Mouse (Mus musculus): Measurements from ENCODE around the gene Capn7. TPM values are rescaled to one million over a fixed set of nuclear protein-coding genes. Genes with fewer than 3 reads are reported as not detected.
A peak's percentile ranks its signal among the peaks of the same experiment; 100 is the strongest.

The Capn7 gene
- polyA plus RNA-seq, 1 experiment from 2014 or later: 49.8 TPM

GRCm38 (mm10) chr14:31374390-31374789 is 38.0 kb downstream of the Capn7 start:
- ATAC-seq (ENCODE audit: low FRiP score, low TSS enrichment): no peak
- Histone ChIP-seq H3K4me3 (ENCODE audit: low read length) (no peak overlapping the region), H3K9me3 (ENCODE audit: control insufficient read depth, low read length) (no peaks in the 10 kb centered on the region), H3K4me1 (ENCODE audit: control insufficient read depth, insufficient read depth, low read length) (no peaks in the 10 kb centered on the region), H3K4me2 (replicated peaks; ENCODE audit: low read depth, low read length) (no peak overlapping the region), H3K36me3 (ENCODE audit: control insufficient read depth, insufficient read depth, low read length) (peaks cover 88% of the 10 kb centered on the region), H3K27ac (ENCODE audit: low read depth, low read length) (no peak overlapping the region), H3K27me3 (ENCODE audit: control insufficient read depth, insufficient read depth, low read length) (no peaks in the 10 kb centered on the region), H3K9ac (ENCODE audit: low read depth, low read length) (no peak overlapping the region)
- 92% methylated on average over 6 of the region's 6 CpGs for WGBS

- Histone ChIP-seq H3K27ac (ENCODE audit: low read depth, low read length) (no peak overlapping the region), H3K9me3 (ENCODE audit: control insufficient read depth, low read length) (no peaks in the 10 kb centered on the region), H3K9ac (ENCODE audit: low read depth, low read length) (no peak overlapping the region), H3K4me2 (replicated peaks; ENCODE audit: low read depth, low read length) (no peak overlapping the region), H3K36me3 (ENCODE audit: control insufficient read depth, insufficient read depth, low read length) (peaks cover 69% of the 10 kb centered on the region), H3K4me1 (ENCODE audit: control insufficient read depth, insufficient read depth, low read length) (no peaks in the 10 kb centered on the region), H3K4me3 (ENCODE audit: low read length) (no peak overlapping the region), H3K27me3 (ENCODE audit: control insufficient read depth, insufficient read depth, low read length) (no peaks in the 10 kb centered on the region)
- no peak for ATAC-seq (ENCODE audit: low FRiP score, low TSS enrichment)
- 90% methylated on average over 3 of the region's 3 CpGs for WGBS
Measured at GRCm38 (mm10) chr14:31376331-31376730, 39.9 kb downstream of the Capn7 start.

- no peaks in the 10 kb centered on the region for H3K27me3 ChIP-seq (ENCODE audit: control insufficient read depth, insufficient read depth, low read length)
- no peak for ATAC-seq (ENCODE audit: low FRiP score, low TSS enrichment)
- no peak overlapping the region for H3K4me3 ChIP-seq (ENCODE audit: low read length)
- no peak overlapping the region for H3K4me2 ChIP-seq (replicated peaks; ENCODE audit: low read depth, low read length)
- 93% methylated on average over 8 of the region's 8 CpGs for WGBS
- H3K36me3 ChIP-seq (ENCODE audit: control insufficient read depth, insufficient read depth, low read length): peaks cover 19% of the 10 kb centered on the region
- H3K9ac ChIP-seq (ENCODE audit: low read depth, low read length): no peak overlapping the region
- H3K9me3 ChIP-seq (ENCODE audit: control insufficient read depth, low read length): no peaks in the 10 kb centered on the region
- H3K4me1 ChIP-seq (ENCODE audit: control insufficient read depth, insufficient read depth, low read length): peaks cover 12% of the 10 kb centered on the region; the same call in 1 of the 2 replicates
- no peak overlapping the region for H3K27ac ChIP-seq (ENCODE audit: low read depth, low read length)
Measured at GRCm38 (mm10) chr14:31382276-31382675, 45.8 kb downstream of the Capn7 start.

- 92% methylated on average over 11 of the region's 11 CpGs for WGBS
- H3K27ac ChIP-seq (ENCODE audit: low read depth, low read length): no peak overlapping the region
- H3K4me2 ChIP-seq (replicated peaks; ENCODE audit: low read depth, low read length): no peak overlapping the region
Measured at GRCm38 (mm10) chr14:31383470-31384050, 47.1 kb downstream of the Capn7 start.

GRCm38 (mm10) chr14:31384366-31385323 is 48.2 kb downstream of the Capn7 start:
- 65% methylated on average over 13 of the region's 13 CpGs for WGBS

More at GRCm38 (mm10) chr14:31383470-31384050, 47.1 kb downstream of the Capn7 start:
- H3K4me3 ChIP-seq (ENCODE audit: low read length): no peak overlapping the region
- H3K9me3 ChIP-seq (ENCODE audit: control insufficient read depth, low read length): no peaks in the 10 kb centered on the region
- no peak for ATAC-seq (ENCODE audit: low FRiP score, low TSS enrichment)
- no peak overlapping the region for H3K9ac ChIP-seq (ENCODE audit: low read depth, low read length)
- H3K4me1 ChIP-seq (ENCODE audit: control insufficient read depth, insufficient read depth, low read length): peaks cover 12% of the 10 kb centered on the region; the same call in 1 of the 2 replicates
- H3K36me3 ChIP-seq (ENCODE audit: control insufficient read depth, insufficient read depth, low read length): peaks cover 9% of the 10 kb centered on the region
- no peaks in the 10 kb centered on the region for H3K27me3 ChIP-seq (ENCODE audit: control insufficient read depth, insufficient read depth, low read length)

GRCm38 (mm10) chr14:31385406-31385805 is 49.0 kb downstream of the Capn7 start:
- no peaks in the 10 kb centered on the region for H3K27me3 ChIP-seq (ENCODE audit: control insufficient read depth, insufficient read depth, low read length)
- 87% methylated on average over 5 of the region's 5 CpGs for WGBS
- ATAC-seq (ENCODE audit: low FRiP score, low TSS enrichment): no peak
- H3K4me3 ChIP-seq (ENCODE audit: low read length): no peak overlapping the region
- no peak overlapping the region for H3K4me2 ChIP-seq (replicated peaks; ENCODE audit: low read depth, low read length)
- 0 out of 2 replicates have a peak, but pooled peaks cover 2% of the 10 kb centered on the region for H3K36me3 ChIP-seq (ENCODE audit: control insufficient read depth, insufficient read depth, low read length)
- no peaks in the 10 kb centered on the region for H3K9me3 ChIP-seq (ENCODE audit: control insufficient read depth, low read length)
- H3K9ac ChIP-seq (ENCODE audit: low read depth, low read length): no peak overlapping the region
- peaks cover 12% of the 10 kb centered on the region; the same call in 1 of the 2 replicates for H3K4me1 ChIP-seq (ENCODE audit: control insufficient read depth, insufficient read depth, low read length)
- H3K27ac ChIP-seq (ENCODE audit: low read depth, low read length): peak overlapping the region; percentile 79; the same call in 1 of the 2 replicates

More at GRCm38 (mm10) chr14:31384366-31385323, 48.2 kb downstream of the Capn7 start:
- Histone ChIP-seq H3K27ac (ENCODE audit: low read depth, low read length) (no peak overlapping the region; the same call in 1 of the 2 replicates), H3K4me2 (replicated peaks; ENCODE audit: low read depth, low read length) (no peak overlapping the region), H3K9me3 (ENCODE audit: control insufficient read depth, low read length) (no peaks in the 10 kb centered on the region), H3K4me3 (ENCODE audit: low read length) (no peak overlapping the region), H3K36me3 (ENCODE audit: control insufficient read depth, insufficient read depth, low read length) (0 out of 2 replicates have a peak, but pooled peaks cover 2% of the 10 kb centered on the region), H3K27me3 (ENCODE audit: control insufficient read depth, insufficient read depth, low read length) (no peaks in the 10 kb centered on the region), H3K4me1 (ENCODE audit: control insufficient read depth, insufficient read depth, low read length) (peaks cover 12% of the 10 kb centered on the region; the same call in 1 of the 2 replicates), H3K9ac (ENCODE audit: low read depth, low read length) (no peak overlapping the region)
- ATAC-seq (ENCODE audit: low FRiP score, low TSS enrichment): no peak

- Histone ChIP-seq H3K27me3 (ENCODE audit: control insufficient read depth, insufficient read depth, low read length) (no peaks in the 10 kb centered on the region), H3K27ac (ENCODE audit: low read depth, low read length) (peak overlapping the region; percentile 59), H3K36me3 (ENCODE audit: control insufficient read depth, insufficient read depth, low read length) (0 out of 2 replicates have a peak, but pooled peaks cover 2% of the 10 kb centered on the region), H3K4me2 (replicated peaks; ENCODE audit: low read depth, low read length) (no peak overlapping the region; the same call in 1 of the 2 replicates), H3K9ac (ENCODE audit: low read depth, low read length) (no peak overlapping the region), H3K4me3 (ENCODE audit: low read length) (no peak overlapping the region), H3K9me3 (ENCODE audit: control insufficient read depth, low read length) (no peaks in the 10 kb centered on the region), H3K4me1 (ENCODE audit: control insufficient read depth, insufficient read depth, low read length) (peaks cover 12% of the 10 kb centered on the region; the same call in 1 of the 2 replicates)
- ATAC-seq (ENCODE audit: low FRiP score, low TSS enrichment): peak; percentile 82; the same call in 1 of the 2 replicates
- 27% methylated on average over 13 of the region's 13 CpGs for WGBS
Measured at GRCm38 (mm10) chr14:31385977-31386697, 49.7 kb downstream of the Capn7 start.

GRCm38 (mm10) chr14:31387301-31387981 is 51.0 kb downstream of the Capn7 start:
- ATAC-seq (ENCODE audit: low FRiP score, low TSS enrichment): no peak
- H3K9ac ChIP-seq (ENCODE audit: low read depth, low read length): no peak overlapping the region
- H3K27me3 ChIP-seq (ENCODE audit: control insufficient read depth, insufficient read depth, low read length): no peaks in the 10 kb centered on the region
- no peak overlapping the region for H3K4me2 ChIP-seq (replicated peaks; ENCODE audit: low read depth, low read length)
- no peaks in the 10 kb centered on the region for H3K9me3 ChIP-seq (ENCODE audit: control insufficient read depth, low read length)
- no peak overlapping the region for H3K27ac ChIP-seq (ENCODE audit: low read depth, low read length)
- peaks cover 12% of the 10 kb centered on the region; the same call in 1 of the 2 replicates for H3K4me1 ChIP-seq (ENCODE audit: control insufficient read depth, insufficient read depth, low read length)
- H3K36me3 ChIP-seq (ENCODE audit: control insufficient read depth, insufficient read depth, low read length): no peaks in the 10 kb centered on the region
- no peak overlapping the region for H3K4me3 ChIP-seq (ENCODE audit: low read length)
- WGBS: 77% methylated on average over 11 of the region's 11 CpGs
